Mouse (Mus musculus) testis, adult 2 months (tissue): ENCODE results near the gene Grb14.

Experiments used
- CTCF ChIP-seq: fragments of 200-500 bp; IDR thresholded peaks from 2 replicates; pipeline ENCODE4 v1.5.1; 2012; ENCODE audit warnings: low read depth, mild to moderate bottlenecking, inconsistent platforms, low read length, moderate library complexity; ENCODE audit not compliant: control insufficient read depth, insufficient read depth, insufficient replicate concordance
- POLR2A ChIP-seq: fragments of 200-500 bp; IDR thresholded peaks from 2 replicates; pipeline ENCODE4 v1.6.1; 2012; ENCODE audit warnings: low read depth, mild to moderate bottlenecking, inconsistent platforms, low read length, moderate library complexity; ENCODE audit not compliant: control insufficient read depth

GRCm38 (mm10) chr2:65052191-65053012 lies 27.6 kb upstream of the Grb14 start:
- TF ChIP-seq CTCF (no peak), POLR2A (no peak)
